Mouse (Mus musculus): Measurements from ENCODE around the gene Atp1a2.

GRCm38 (mm10) chr1:172312768-172313561 lies 15.1 kb upstream of the Atp1a2 start:
- TF ChIP-seq ZC3H11A (IDR thresholded peaks at IDR 0.05; ENCODE audit: borderline replicate concordance, low read depth, low read length) (no peak), MAFK (IDR thresholded peaks at IDR 0.05; ENCODE audit: insufficient read depth, low read depth, low read length) (no peak), HCFC1 (IDR thresholded peaks at IDR 0.05; ENCODE audit: borderline replicate concordance, insufficient read depth, low read length) (no peak), CHD2 (IDR thresholded peaks at IDR 0.05; ENCODE audit: low read depth, low read length) (no peak)

All from ES-E14 (cell line).